Mouse (Mus musculus): ENCODE results near the gene Rabgap1l.

Gene Rabgap1l

GRCm38 (mm10) chr1:160245954-160246353 is 547.1 kb downstream of the Rabgap1l start:
- DNase-seq (ENCODE audit: low spot score in 2 of 2): no peak

GRCm38 (mm10) chr1:160244689-160245088 is 548.3 kb downstream of the Rabgap1l start:
- DNase-seq (ENCODE audit: low spot score in 2 of 2): no peak

GRCm38 (mm10) chr1:160240091-160240490 is 552.9 kb downstream of the Rabgap1l start:
- DNase-seq (ENCODE audit: low spot score in 2 of 2): no peak

GRCm38 (mm10) chr1:160238852-160239443 is 554.1 kb downstream of the Rabgap1l start:
- no peak for DNase-seq (ENCODE audit: low spot score in 2 of 2)

GRCm38 (mm10) chr1:160237981-160238380 is 555.0 kb downstream of the Rabgap1l start:
- DNase-seq (ENCODE audit: low spot score in 2 of 2): no peak

- DNase-seq (ENCODE audit: low spot score in 2 of 2): no peak
Measured at GRCm38 (mm10) chr1:160233921-160234320, 559.1 kb downstream of the Rabgap1l start.

- DNase-seq (ENCODE audit: low spot score in 2 of 2): no peak
Measured at GRCm38 (mm10) chr1:160232113-160232512, 560.9 kb downstream of the Rabgap1l start.

GRCm38 (mm10) chr1:160231013-160231412 is 562.0 kb downstream of the Rabgap1l start:
- no peak for DNase-seq (ENCODE audit: low spot score in 2 of 2)

GRCm38 (mm10) chr1:160227850-160228249 is 565.2 kb downstream of the Rabgap1l start:
- no peak for DNase-seq (ENCODE audit: low spot score in 2 of 2)

- no peak for DNase-seq (ENCODE audit: low spot score in 2 of 2)
Measured at GRCm38 (mm10) chr1:160227196-160227595, 565.8 kb downstream of the Rabgap1l start.

- no peak for DNase-seq (ENCODE audit: low spot score in 2 of 2)
Measured at GRCm38 (mm10) chr1:160224093-160224492, 568.9 kb downstream of the Rabgap1l start.

- DNase-seq (ENCODE audit: low spot score in 2 of 2): no peak
Measured at GRCm38 (mm10) chr1:160217898-160218297, 575.1 kb downstream of the Rabgap1l start.

GRCm38 (mm10) chr1:160214171-160214570 is 578.8 kb downstream of the Rabgap1l start:
- no peak for DNase-seq (ENCODE audit: low spot score in 2 of 2)

GRCm38 (mm10) chr1:160212703-160213669 is 580.0 kb downstream of the Rabgap1l start, which contains the start of gene Cacybp:
Cacybp (minus strand) TSS chr1:160212875.
- peak; percentile 99 to 100 for DNase-seq (ENCODE audit: low spot score in 2 of 2)

GRCm38 (mm10) chr1:160212123-160212691 is 580.8 kb downstream of the Rabgap1l start:
- DNase-seq (ENCODE audit: low spot score in 2 of 2): no peak

- DNase-seq (ENCODE audit: low spot score in 2 of 2): no peak
Measured at GRCm38 (mm10) chr1:160211597-160212122, 581.4 kb downstream of the Rabgap1l start.

GRCm38 (mm10) chr1:160210566-160210965 is 582.4 kb downstream of the Rabgap1l start:
- DNase-seq (ENCODE audit: low spot score in 2 of 2): no peak

- no peak for DNase-seq (ENCODE audit: low spot score in 2 of 2)
Measured at GRCm38 (mm10) chr1:160209844-160210243, 583.2 kb downstream of the Rabgap1l start.

- no peak for DNase-seq (ENCODE audit: low spot score in 2 of 2)
Measured at GRCm38 (mm10) chr1:160205486-160205885, 587.5 kb downstream of the Rabgap1l start.

- no peak for DNase-seq (ENCODE audit: low spot score in 2 of 2)
Measured at GRCm38 (mm10) chr1:160195337-160195663, 597.7 kb downstream of the Rabgap1l start.

- DNase-seq (ENCODE audit: low spot score in 2 of 2): peak; percentile 93 to 97
Measured at GRCm38 (mm10) chr1:160194529-160195336, 598.3 kb downstream of the Rabgap1l start, which contains the start of gene Mrps14. Mrps14 (plus strand) TSS chr1:160195215.

Measured in frontal cortex, postnatal 14 days (tissue).